Comparison of ENCODE assay signal across 8 mouse cellular contexts in the genomic region with DNA sequence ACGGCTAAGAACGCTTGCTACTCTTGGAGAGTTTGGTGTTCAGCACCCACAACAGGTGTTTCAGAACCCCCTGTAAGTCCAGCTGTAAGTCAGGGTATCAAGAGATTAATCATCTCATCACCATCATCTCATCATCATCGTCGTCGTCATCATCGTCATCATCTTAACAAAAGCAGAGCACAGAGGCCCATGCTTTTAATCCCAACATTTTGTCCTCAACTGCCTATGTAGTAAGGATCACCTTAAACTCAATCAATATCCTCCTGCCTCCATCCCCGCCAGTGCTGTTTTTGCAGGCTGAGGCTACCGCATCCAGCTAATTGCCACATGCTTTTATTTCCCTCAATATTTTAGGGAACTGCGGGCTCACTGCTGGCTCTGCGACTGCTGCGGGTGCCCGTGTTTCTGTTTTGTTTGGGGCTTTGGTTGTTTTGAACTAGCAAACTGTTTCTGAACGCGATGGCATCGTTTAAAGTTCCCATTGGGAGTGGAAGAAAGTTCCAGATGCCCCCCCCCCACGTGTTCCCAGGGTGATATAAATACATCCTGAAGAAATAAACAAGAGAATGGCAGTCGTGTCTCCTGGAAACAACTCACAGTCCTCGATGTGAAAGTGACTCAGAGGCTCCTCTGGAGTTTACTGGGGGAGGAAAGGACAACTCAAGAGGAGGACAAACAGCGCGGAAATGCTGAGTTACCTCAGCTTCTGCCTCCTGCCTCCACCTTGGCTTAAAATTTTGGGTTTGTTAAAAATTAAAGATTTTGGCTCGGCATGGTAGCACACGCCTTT. TPM values are rescaled to one million over a fixed set of nuclear protein-coding genes. Genes with fewer than 3 reads are reported as not detected.
DNase-seq lines count a peak whose midpoint lies in the region; ATAC-seq and TF ChIP-seq lines count a peak whose summit lies in the region.

No protein-coding gene starts in this region.

- intact Hi-C loops in heart, postnatal 36 days (cut with DNase I) = no loop called here

- TF ChIP-seq EP300 in heart, postnatal 0 days (IDR thresholded peaks at IDR 0.05; ENCODE audit: low read depth) = no peak
- no peak for TF ChIP-seq EP300 in lung, postnatal 0 days (IDR thresholded peaks at IDR 0.05)

- DNase-seq in heart, adult 18-20 months = peak; percentile 36 to 50
- no peak for DNase-seq in heart, postnatal 36 days
- DNase-seq in NIH3T3 (ENCODE audit: low read depth) = peak; percentile 62
- DNase-seq in heart, postnatal 0 days (ENCODE audit: low spot score) = peak; percentile 38
- peak; percentile 80 for DNase-seq in lung, postnatal 0 days (ENCODE audit: low spot score)
- DNase-seq in yolk sac, embryonic 10.5 days (ENCODE audit: low spot score) = no peak
- DNase-seq in adrenal gland, adult 18-20 months (ENCODE audit: low spot score in 2 of 2) = no peak
- DNase-seq in thymus, adult 18-20 months = no peak

- peaks cover 4% of the 10 kb centered on the region; the same call in 1 of the 2 replicates for H3K4me1 ChIP-seq in heart, postnatal 0 days (ENCODE audit: control insufficient read depth, insufficient read depth)
- no peaks in the 10 kb centered on the region for H3K4me1 ChIP-seq in lung, postnatal 0 days (ENCODE audit: insufficient read depth, low read depth, low read length)

- no peaks in the 10 kb centered on the region for H3K27me3 ChIP-seq in heart, postnatal 0 days (ENCODE audit: control insufficient read depth, insufficient read depth, low read length)
- no peaks in the 10 kb centered on the region for H3K27me3 ChIP-seq in lung, postnatal 0 days (replicated peaks; ENCODE audit: insufficient read depth, low read length)

- peaks cover 15% of the 10 kb centered on the region for H3K36me3 ChIP-seq in heart, postnatal 0 days (replicated peaks; ENCODE audit: control insufficient read depth, insufficient read depth, low read length)
- no peaks in the 10 kb centered on the region; the same call in 1 of the 2 replicates for H3K36me3 ChIP-seq in lung, postnatal 0 days (ENCODE audit: insufficient read depth, low read length)

- H3K4me3 ChIP-seq in heart, postnatal 0 days (ENCODE audit: low read depth, low read length) = peak overlapping the region; percentile 83
- H3K4me3 ChIP-seq in lung, postnatal 0 days (ENCODE audit: low read depth, low read length) = peak overlapping the region; percentile 61; the same call in 1 of the 2 replicates

- TF ChIP-seq CTCF in heart, postnatal 0 days (IDR thresholded peaks at IDR 0.05; ENCODE audit: low read depth) = no peak
- TF ChIP-seq CTCF in lung, postnatal 0 days (IDR thresholded peaks at IDR 0.05) = no peak

- WGBS in heart, postnatal 0 days = 30% methylated on average over 22 of the region's 22 CpGs
- WGBS in lung, postnatal 0 days = 22% methylated on average over 22 of the region's 22 CpGs

- no peak for ATAC-seq in heart, postnatal 0 days (ENCODE audit: insufficient read depth, low read depth)
- no peak for ATAC-seq in lung, postnatal 0 days

- peak overlapping the region; percentile 49 for H3K27ac ChIP-seq in heart, postnatal 0 days (ENCODE audit: low read depth)
- H3K27ac ChIP-seq in lung, postnatal 0 days (ENCODE audit: low read length) = peak overlapping the region; percentile 92

- no peak overlapping the region for H3K9ac ChIP-seq in heart, postnatal 0 days (replicated peaks; ENCODE audit: low read depth, low read length)
- H3K9ac ChIP-seq in lung, postnatal 0 days (replicated peaks; ENCODE audit: low read depth) = no peak overlapping the region

- no peaks in the 10 kb centered on the region for H3K9me3 ChIP-seq in heart, postnatal 0 days (replicated peaks; ENCODE audit: control insufficient read depth, low read length)
- H3K9me3 ChIP-seq in lung, postnatal 0 days (ENCODE audit: low read length) = no peaks in the 10 kb centered on the region

- peak overlapping the region; percentile 60 for H3K4me2 ChIP-seq in heart, postnatal 0 days (ENCODE audit: low read depth, low read length)
- peak overlapping the region; percentile 66 for H3K4me2 ChIP-seq in lung, postnatal 0 days (replicated peaks; ENCODE audit: low read depth, low read length)

RNA-seq across cellular contexts. Expression of a gene that starts 0.9 kb away (rescaled TPM):
- total RNA-seq in heart, adult 18-20 months (2021) = 10 to 100 TPM; 61.2 to 68.8 TPM
- 10 to 100 TPM; 60.7 to 65.0 TPM for total RNA-seq in heart, postnatal 36 days (2021)
- 83.8 and 113 TPM in 2 replicates for total RNA-seq in heart, postnatal 0 days (2014; rRNA removed; ENCODE audit: low replicate concordance)
- polyA plus RNA-seq in heart, postnatal 0 days (2015; fragmentation: Nextera tagmentation; extraction: Ambion mirVana) = 67.2 and 67.7 TPM in 2 replicates
- polyA plus RNA-seq in lung, postnatal 0 days (2015; fragmentation: Nextera tagmentation; extraction: Ambion mirVana) = 76.6 and 80.9 TPM in 2 replicates
- total RNA-seq in adrenal gland, adult 18-20 months (2021) = 10 to 100 TPM; 41.6 to 49.4 TPM

RNA-seq across cellular contexts. Expression of a gene that starts 11.4 kb away (rescaled TPM):
- total RNA-seq in heart, adult 18-20 months (2021) = 10 to 100 TPM; 22.4 to 23.1 TPM
- total RNA-seq in heart, postnatal 36 days (2021) = 10 to 100 TPM; 20.8 to 23.5 TPM
- total RNA-seq in heart, postnatal 0 days (2014; rRNA removed; ENCODE audit: low replicate concordance) = 15.8 and 16.6 TPM in 2 replicates
- 19.9 and 21.4 TPM in 2 replicates for polyA plus RNA-seq in heart, postnatal 0 days (2015; fragmentation: Nextera tagmentation; extraction: Ambion mirVana)
- polyA plus RNA-seq in lung, postnatal 0 days (2015; fragmentation: Nextera tagmentation; extraction: Ambion mirVana) = 14.3 and 16.0 TPM in 2 replicates
- 10 to 100 TPM; 38.8 to 40.4 TPM for total RNA-seq in adrenal gland, adult 18-20 months (2021)

Comparison
In these comparisons a context has a peak if more than half of its experiments do, and no peak if none do; other contexts are left out.
1. DNase-seq: peak in heart, adult 18-20 months (2 of 2), NIH3T3 (single experiment), heart, postnatal 0 days (single experiment) and lung, postnatal 0 days (single experiment); none in heart, postnatal 36 days (0 of 2), yolk sac, embryonic 10.5 days (single experiment), adrenal gland, adult 18-20 months (0 of 2) and thymus, adult 18-20 months (0 of 2).